Mouse (Mus musculus) MEL (cell line): ENCODE measurements around the gene Cldn4.

Experiments
- CHD1 ChIP-seq: IDR thresholded peaks from 2 replicates; pipeline ENCODE4 v1.6.1; 2012; ENCODE audit warnings: low read depth, mild to moderate bottlenecking, inconsistent platforms, low read length, improper control_type of control experiment
- CHD2 ChIP-seq: IDR thresholded peaks from 2 replicates; pipeline ENCODE4 v1.6.1; 2011; ENCODE audit warnings: low read length, improper control_type of control experiment
- CTCF ChIP-seq, 3 experiments: IDR thresholded peaks in 2 of 3; conservative IDR thresholded peaks in 1 of 3; 2 replicates each; pipeline ENCODE4 v1.5.1; 2011 to 2012; ENCODE audit warnings: low read length in 3 of 3, low read depth in 2 of 3, mild to moderate bottlenecking in 2 of 3, improper control_type of control experiment in 1 of 3, inconsistent platforms in 1 of 3, mixed read lengths in 1 of 3, moderate library complexity in 1 of 3; ENCODE audit not compliant: control insufficient read depth in 1 of 3, insufficient read depth in 1 of 3, poor library complexity in 1 of 3, severe bottlenecking in 1 of 3
- E2F4 ChIP-seq: IDR thresholded peaks from 2 replicates; pipeline ENCODE4 v1.6.1; 2011; ENCODE audit warnings: low read depth, low read length, improper control_type of control experiment, borderline replicate concordance
- ELF1 ChIP-seq: IDR thresholded peaks from 2 replicates; pipeline ENCODE4 v1.6.1; 2014; ENCODE audit warnings: low read depth, mild to moderate bottlenecking, inconsistent platforms, low read length, improper control_type of control experiment, moderate library complexity
- EP300 ChIP-seq, 2 experiments: IDR thresholded peaks; 2 replicates each; pipeline ENCODE4 v1.6.1; 2011; ENCODE audit warnings: improper control_type of control experiment in 2 of 2, low read length in 2 of 2, low read depth in 1 of 2, mild to moderate bottlenecking in 1 of 2
- HCFC1 ChIP-seq: IDR thresholded peaks from 2 replicates; pipeline ENCODE4 v1.6.1; 2012; ENCODE audit warnings: low read depth, mild to moderate bottlenecking, inconsistent platforms, low read length, improper control_type of control experiment, moderate library complexity
- MAX ChIP-seq: IDR thresholded peaks from 2 replicates; pipeline ENCODE4 v1.6.1; 2011; ENCODE audit warnings: low read length, improper control_type of control experiment
- POLR2A ChIP-seq, 2 experiments: IDR thresholded peaks; 2 replicates each; pipeline ENCODE4 v1.6.1; 2011 to 2012; ENCODE audit warnings: low read length in 2 of 2, mild to moderate bottlenecking in 2 of 2, control low read depth in 1 of 2, improper control_type of control experiment in 1 of 2, low read depth in 1 of 2, moderate library complexity in 1 of 2; ENCODE audit not compliant: control insufficient read depth in 1 of 2, insufficient read depth in 1 of 2, poor library complexity in 1 of 2
- RAD21 ChIP-seq: IDR thresholded peaks from 2 replicates; pipeline ENCODE4 v1.6.1; 2011; ENCODE audit warnings: mild to moderate bottlenecking, low read depth, low read length, improper control_type of control experiment
- TBP ChIP-seq: IDR thresholded peaks from 2 replicates; pipeline ENCODE4 v1.8.0; 2011; ENCODE audit warnings: low read depth, low read length, improper control_type of control experiment
- USF1 ChIP-seq: IDR thresholded peaks from 2 replicates; pipeline ENCODE4 v1.6.1; 2014; ENCODE audit warnings: low read depth, mild to moderate bottlenecking, inconsistent platforms, low read length, improper control_type of control experiment, moderate library complexity
- ZKSCAN1 ChIP-seq: IDR thresholded peaks from 2 replicates; pipeline ENCODE4 v1.6.1; 2012; ENCODE audit warnings: low read depth, mild to moderate bottlenecking, inconsistent platforms, low read length, improper control_type of control experiment, moderate library complexity

DNA sequence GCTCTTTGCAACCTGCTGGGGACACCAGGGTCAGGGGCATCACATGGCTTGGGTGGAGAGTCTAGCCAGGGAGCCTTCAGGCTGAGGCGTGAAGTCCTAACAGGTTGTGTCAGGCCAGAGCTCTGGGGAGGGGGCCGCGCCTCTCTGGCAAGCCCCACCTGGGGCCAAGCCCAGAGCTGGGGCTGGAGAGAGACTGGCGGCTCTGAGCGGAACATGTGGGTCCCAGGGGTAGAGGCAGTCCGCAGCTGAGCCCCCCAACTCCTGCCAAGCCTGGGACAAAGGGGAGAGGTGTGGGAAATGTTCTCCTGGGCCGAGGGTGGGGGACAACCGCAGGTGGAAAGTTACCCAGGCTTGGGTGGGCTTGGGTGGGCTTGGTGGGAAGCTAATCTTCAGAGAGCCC is 49.8 kb downstream of the Cldn4 start:
- TF ChIP-seq POLR2A (IDR thresholded peaks at IDR 0.05; ENCODE audit: control insufficient read depth in 1 of 2, insufficient read depth in 1 of 2, low read depth in 1 of 2, low read length in 2 of 2, poor library complexity in 1 of 2) (no peak), CTCF (IDR thresholded peaks at IDR 0.05 in 2 of 3, conservative IDR thresholded peaks at IDR 0.05 in 1 of 3; ENCODE audit: control insufficient read depth in 1 of 3, insufficient read depth in 1 of 3, low read depth in 2 of 3, low read length in 3 of 3, poor library complexity in 1 of 3, severe bottlenecking in 1 of 3) (no peak), EP300 (IDR thresholded peaks at IDR 0.05; ENCODE audit: low read depth in 1 of 2, low read length in 2 of 2) (no peak), E2F4 (no peak), RAD21 (no peak), ELF1 (no peak), CHD2 (no peak), ZKSCAN1 (no peak), MAX (no peak), CHD1 (no peak), HCFC1 (no peak), USF1 (no peak), TBP (no peak)
